Mouse (Mus musculus): ENCODE results near the gene Cdk9. TPM values are rescaled to one million over a fixed set of nuclear protein-coding genes. Genes with fewer than 3 reads are reported as not detected.

Cdk9 gene
- total RNA-seq, 2 experiments from 2014 or later = 17.2 to 20.0 TPM

- DNase-seq = no peak
These were observed 4.2 kb downstream of the Cdk9 start for GRCm38 (mm10) chr2:32708643-32709042.

GRCm38 (mm10) chr2:32706971-32707370 is 5.9 kb downstream of the Cdk9 start:
- DNase-seq = no peak

GRCm38 (mm10) chr2:32705018-32705417 is 7.9 kb downstream of the Cdk9 start:
- no peak for DNase-seq

- no peak for DNase-seq
These were observed 8.9 kb downstream of the Cdk9 start, which contains the start of gene Fpgs for GRCm38 (mm10) chr2:32704021-32704421. Fpgs (minus strand) TSS chr2:32704145.

DNA sequence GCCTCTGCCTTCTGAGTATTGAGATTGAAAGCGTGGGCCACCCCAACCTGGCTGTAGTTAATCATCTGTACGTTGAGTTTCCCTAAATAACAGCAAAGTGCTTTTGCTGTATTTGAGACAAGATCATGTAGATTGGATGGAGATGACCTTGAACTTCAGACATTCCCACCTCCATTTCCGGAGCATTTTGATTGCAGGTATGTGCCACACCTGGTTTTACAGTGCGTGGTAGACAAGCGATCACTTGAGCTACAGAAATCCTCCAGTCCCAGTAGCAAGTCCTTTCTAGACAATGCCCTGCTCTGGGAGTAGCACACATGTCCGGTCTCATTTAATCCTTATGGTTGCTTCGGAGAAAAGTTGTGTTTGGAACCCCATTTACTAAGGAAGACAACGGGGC is 9.8 kb downstream of the Cdk9 start:
- DNase-seq = no peak

DNA sequence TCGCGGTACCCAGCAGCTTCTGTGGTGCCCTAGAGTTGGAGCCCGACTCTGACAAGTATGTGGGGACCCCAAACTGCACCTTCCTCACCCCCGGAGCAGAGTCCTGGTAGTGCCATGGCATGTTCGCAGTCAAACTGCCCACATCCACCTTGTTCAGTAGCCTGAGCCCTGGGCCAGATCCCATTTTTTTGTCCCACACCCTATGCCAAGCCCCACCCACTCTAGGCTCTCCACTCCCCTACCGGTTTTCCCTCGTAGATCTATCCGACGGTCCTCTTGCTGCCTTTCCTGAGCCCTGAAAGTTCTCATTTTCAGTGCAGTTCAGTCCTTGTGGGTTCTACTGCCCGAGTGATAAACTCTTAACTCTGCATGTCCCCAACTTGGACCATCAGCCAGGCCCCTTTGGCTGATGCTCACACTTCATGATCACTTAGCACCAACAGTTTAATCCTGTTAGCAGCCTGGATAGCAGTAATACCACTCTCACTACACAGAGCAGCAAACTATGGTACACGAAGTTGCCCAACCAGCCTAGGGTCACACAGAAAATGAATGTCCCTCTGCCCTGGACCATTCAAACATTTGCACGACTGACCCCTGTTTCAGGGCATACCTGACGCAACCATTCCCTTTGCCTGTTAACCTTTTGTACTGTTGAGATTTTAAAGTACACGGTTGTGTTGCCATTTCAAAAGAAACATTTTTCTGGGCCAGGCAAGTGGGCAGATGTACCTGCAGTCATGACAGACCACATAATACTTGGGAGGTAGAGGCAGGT is 11.7 kb downstream of the Cdk9 start:
- DNase-seq = no peak

DNA sequence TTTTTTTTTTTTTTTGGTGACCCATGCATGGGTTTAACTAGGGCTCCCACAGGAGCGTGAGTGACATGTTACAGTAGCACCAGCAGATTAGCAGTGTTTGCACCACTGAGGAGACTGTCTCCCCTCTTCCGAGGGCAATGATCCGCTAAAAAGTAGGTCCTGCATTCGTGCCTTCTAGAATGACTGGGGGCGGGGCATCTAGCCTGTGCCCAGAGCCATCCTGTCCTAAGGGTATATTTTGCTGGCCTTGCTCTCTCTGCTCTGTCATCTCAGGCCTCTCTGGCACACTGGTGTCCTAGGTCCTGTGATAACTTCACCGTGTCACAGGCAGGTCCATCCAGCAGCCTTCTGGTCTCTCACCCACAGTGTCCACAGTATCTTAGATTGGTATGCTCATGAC is 13.2 kb downstream of the Cdk9 start:
- DNase-seq = no peak

GRCm38 (mm10) chr2:32694691-32695090 is 18.2 kb downstream of the Cdk9 start:
- DNase-seq = no peak

GRCm38 (mm10) chr2:32693823-32694411 is 19.0 kb downstream of the Cdk9 start:
- DNase-seq = peak; percentile 98

GRCm38 (mm10) chr2:32693282-32693681 is 19.6 kb downstream of the Cdk9 start:
- no peak for DNase-seq

- DNase-seq = no peak
These were observed 20.4 kb downstream of the Cdk9 start for GRCm38 (mm10) chr2:32692496-32692895.

- no peak for DNase-seq
These were observed 21.8 kb downstream of the Cdk9 start for GRCm38 (mm10) chr2:32691041-32691440.

DNA sequence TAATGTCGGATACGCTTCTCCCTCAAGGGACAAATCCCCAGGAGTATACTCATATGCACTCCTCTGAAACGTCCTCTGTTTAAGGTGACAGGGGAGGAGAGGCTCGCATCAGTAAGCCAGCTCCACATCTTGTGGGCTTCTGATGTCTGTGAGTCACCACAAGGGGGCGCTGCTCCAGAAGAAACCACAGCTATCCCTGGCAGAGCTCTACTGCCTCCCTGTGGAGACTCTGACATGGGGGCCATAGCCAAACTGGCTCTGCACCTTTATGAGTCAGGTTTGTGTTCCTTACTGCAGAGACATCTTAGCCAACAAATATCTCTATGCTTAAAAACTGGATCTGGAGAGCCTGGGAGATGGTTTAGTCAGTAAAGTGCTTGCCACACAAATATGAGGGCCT is 23.5 kb downstream of the Cdk9 start:
- DNase-seq = peak; percentile 80

DNA sequence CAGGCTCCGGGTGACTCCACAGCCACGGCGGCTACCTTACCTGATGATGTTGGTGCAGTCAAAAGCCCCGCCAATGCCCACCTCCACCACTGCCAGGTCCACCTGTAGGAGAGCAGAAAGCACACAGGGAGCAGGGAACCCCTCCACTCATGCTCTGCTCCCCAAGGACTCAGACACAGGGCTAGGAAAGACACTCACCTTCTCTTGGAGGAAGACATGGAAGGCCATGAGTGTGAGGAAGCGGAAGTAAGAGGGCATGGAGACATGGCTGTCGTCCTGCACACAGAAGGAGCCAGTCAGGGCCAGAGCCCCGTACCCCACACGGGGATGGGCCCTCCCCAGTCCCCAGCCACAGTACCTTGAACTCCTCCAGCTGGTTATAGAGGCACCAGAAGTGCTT is 25.3 kb downstream of the Cdk9 start:
- DNase-seq = no peak

DNA sequence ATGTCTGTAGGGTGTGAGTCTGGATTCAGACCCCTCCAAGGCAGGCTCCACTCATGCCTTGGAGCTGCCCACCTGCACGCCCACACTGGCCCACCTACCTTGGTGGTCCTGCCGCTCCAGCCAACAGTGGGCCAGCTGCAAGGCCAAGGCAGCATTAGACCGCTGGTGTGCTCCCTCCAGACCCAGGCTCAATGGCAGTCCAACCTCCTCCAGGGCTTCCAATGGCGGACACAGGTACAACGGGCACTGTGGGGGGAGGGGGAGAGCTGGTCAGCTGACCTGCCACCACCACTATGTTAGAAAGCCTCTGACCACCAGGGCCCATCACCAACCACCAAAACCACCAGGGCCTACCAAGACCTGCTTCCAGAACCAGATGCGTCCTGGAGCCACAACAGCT is 26.2 kb downstream of the Cdk9 start:
- no peak for DNase-seq

GRCm38 (mm10) chr2:32685807-32686206 is 27.1 kb downstream of the Cdk9 start:
- no peak for DNase-seq

DNA sequence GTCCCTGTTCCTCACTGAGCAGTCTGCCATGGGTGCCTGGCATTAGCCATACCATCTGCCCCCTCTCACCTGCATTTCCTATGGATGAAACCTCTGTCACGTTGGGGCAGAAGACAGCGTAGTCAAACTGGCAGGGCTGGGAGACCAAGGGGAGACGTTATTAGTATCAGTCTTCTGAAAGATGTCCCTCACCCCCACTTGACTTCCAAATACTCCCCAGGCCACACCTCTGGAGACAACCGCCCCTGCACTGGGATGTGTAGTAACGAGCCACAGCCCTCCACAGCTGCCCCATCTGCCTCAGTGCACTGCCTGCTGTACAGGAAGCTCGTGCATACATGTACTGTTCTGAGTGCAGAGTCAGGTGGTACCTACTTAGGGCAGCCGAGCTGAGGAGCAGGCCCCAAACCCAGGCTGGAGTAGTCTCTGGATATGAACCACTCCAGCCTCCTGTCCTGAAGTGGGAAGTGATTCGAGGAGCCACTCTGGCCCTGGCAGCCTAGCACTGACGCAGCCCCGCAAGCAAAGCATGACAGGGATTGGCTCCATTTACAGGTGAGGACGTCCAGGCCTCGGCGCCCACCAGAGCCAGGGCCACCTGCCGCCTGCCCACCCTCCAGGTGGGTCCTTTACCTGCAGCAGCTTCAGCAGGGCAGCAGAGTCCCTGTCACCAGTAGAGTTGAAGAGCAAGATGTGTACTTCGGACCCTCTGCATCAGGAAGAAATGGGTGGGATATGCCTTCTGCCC is 28.0 kb downstream of the Cdk9 start:
- no peak for DNase-seq

DNA sequence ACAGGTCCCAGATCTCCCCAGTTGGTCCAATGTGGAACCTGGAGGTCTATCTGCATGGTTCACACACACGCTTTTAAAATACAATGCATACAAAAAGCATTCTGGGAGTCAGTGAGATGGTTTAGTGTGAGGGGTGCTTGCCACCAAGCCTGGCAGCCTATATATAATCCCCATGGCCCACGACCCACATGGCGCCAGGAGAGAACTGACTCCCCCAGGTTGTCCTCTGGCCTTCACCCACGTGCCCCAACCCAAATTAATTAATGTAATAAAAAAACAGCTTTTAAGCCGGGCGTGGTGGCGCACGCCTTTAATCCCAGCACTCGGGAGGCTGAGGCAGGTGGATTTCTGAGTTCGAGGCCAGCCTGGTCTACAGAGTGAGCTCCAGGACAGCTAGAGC is 29.2 kb downstream of the Cdk9 start:
- no peak for DNase-seq

GRCm38 (mm10) chr2:32682721-32683417 is 30.0 kb downstream of the Cdk9 start:
- DNase-seq = peak; percentile 67

DNA sequence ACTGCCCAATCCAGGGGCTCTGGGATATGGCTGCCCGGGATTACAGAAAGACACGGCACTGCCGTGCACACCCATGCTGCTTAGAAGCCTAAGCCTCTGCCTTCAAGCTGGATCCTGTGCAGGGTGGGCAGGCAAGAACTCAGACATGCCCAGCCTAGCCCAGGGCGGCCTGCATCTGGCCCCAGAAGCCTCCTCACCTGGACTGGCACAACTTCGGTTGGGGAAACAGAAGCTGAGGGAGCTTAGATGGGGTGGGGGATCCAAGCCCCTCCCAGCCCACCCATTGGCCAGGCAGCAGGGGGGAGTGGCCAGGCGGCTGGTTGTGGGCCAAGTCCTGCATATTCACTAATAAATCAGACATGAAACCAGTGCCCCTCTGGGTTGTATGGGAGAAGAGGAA is 31.1 kb downstream of the Cdk9 start:
- no peak for DNase-seq

DNA sequence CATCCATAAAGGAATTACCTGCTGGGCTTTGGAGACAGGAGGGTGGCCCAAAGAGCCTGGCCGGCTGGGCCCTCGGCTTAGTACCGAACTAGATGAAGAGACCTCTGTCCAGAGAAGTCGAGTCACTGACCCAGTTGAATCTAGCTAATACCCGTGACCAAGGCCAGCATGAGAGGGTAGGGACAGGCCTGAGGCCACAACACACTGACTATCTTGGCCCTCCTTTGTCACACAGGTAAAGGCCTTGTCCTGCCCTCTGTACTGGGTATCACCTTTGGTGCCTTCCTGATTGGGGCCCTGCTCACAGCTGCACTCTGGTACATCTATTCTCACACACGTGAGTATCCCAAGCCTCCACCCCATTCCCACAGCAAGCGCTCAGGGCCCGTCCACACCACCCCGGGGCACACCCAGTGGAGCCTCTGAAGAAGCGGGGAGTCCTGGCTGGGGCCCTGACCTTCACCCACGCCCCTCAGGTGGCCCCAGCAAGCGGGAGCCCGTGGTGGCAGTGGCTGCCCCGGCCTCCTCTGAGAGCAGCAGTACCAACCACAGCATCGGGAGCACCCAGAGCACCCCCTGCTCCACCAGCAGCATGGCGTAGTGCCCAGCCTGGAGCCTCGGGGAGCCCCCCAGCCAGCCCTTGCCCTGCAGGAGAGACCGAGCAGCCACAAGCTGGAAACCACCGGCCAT is 31.8 kb downstream of the Cdk9 start:
- no peak for DNase-seq

DNA sequence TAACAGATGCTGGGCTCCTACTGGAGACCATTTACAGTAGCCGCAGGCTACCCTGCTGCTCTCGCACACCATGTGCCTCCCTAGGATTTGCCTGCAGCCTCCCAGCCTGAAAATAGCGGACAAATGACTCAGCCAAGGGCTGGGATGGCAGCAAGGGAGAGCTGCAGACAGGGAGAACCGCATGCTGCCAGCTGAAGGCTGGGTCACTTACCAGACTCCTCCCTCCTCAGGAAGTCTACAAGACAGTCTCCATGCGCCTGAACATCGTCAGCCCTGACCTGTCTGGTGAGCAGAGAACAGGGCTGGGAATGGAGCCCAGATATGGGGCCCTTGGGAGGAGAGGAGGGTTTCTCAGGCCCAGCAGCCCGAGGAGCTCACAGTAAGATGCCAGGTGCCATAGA is 32.8 kb downstream of the Cdk9 start:
- peak; percentile 52 for DNase-seq

All from gastrocnemius, postnatal 25 days (tissue).